Mouse (Mus musculus) megakaryocyte-erythroid progenitor cell, adult 5-6 weeks (primary cell): Measurements from ENCODE around the gene Arl14. TPM values are rescaled to one million over a fixed set of nuclear protein-coding genes. Genes with fewer than 3 reads are reported as not detected.

Experiments
- ATAC-seq: replicated peaks from 2 replicates; pipeline ENCODE4 v1.8.0; 2016; ENCODE audit warnings: mild to moderate bottlenecking, inconsistent platforms; ENCODE audit not compliant: severe bottlenecking, poor library complexity, low FRiP score, low TSS enrichment
- total RNA-seq, 2 experiments: library from RNA; stranded (forward) in 1 of 2; stranded (reverse) in 1 of 2; fragments of 200-1000, 215-1000 nt in 1 of 2; fragments of >200 nt in 1 of 2; fragmentation: Nextera tagmentation in 1 of 2; gene quantifications; 2 replicates each; pipeline ENCODE4 v1.2.3; 2014 to 2017

The Arl14 gene
- total RNA-seq (2014; fragmentation: Nextera tagmentation) (not detected in 2 replicates), total RNA-seq (2017) (not detected in 2 replicates)

GRCm38 (mm10) chr3:69221806-69222501 lies at the start of gene Arl14:
Gene Arl14, plus strand, starts transcription at chr3:69222419.
- ATAC-seq, result no peak

GRCm38 (mm10) chr3:69175229-69175628 lies 47.0 kb upstream of the Arl14 start:
- no peak for ATAC-seq

GRCm38 (mm10) chr3:69177168-69177797 lies 44.9 kb upstream of the Arl14 start:
- no peak for ATAC-seq

- ATAC-seq, result no peak
These were observed 44.3 kb upstream of the Arl14 start for GRCm38 (mm10) chr3:69177914-69178313.

- no peak for ATAC-seq
These were observed 43.7 kb upstream of the Arl14 start for GRCm38 (mm10) chr3:69178365-69179004.

- no peak for ATAC-seq
These were observed 40.7 kb upstream of the Arl14 start for GRCm38 (mm10) chr3:69181531-69181930.

- ATAC-seq, result no peak
These were observed 40.0 kb upstream of the Arl14 start for GRCm38 (mm10) chr3:69182225-69182624.

GRCm38 (mm10) chr3:69185244-69185643 lies 37.0 kb upstream of the Arl14 start:
- ATAC-seq, result no peak

- no peak for ATAC-seq
These were observed 36.2 kb upstream of the Arl14 start for GRCm38 (mm10) chr3:69186031-69186430.

- ATAC-seq, result no peak
These were observed 35.6 kb upstream of the Arl14 start for GRCm38 (mm10) chr3:69186643-69187042.

GRCm38 (mm10) chr3:69192995-69193394 lies 29.2 kb upstream of the Arl14 start:
- ATAC-seq, result no peak

GRCm38 (mm10) chr3:69194496-69194895 lies 27.7 kb upstream of the Arl14 start:
- no peak for ATAC-seq

GRCm38 (mm10) chr3:69195251-69195650 lies 27.0 kb upstream of the Arl14 start:
- ATAC-seq, result no peak

- ATAC-seq, result no peak
These were observed 24.1 kb upstream of the Arl14 start for GRCm38 (mm10) chr3:69198098-69198497.

- no peak for ATAC-seq
These were observed 22.0 kb upstream of the Arl14 start for GRCm38 (mm10) chr3:69200251-69200650.

GRCm38 (mm10) chr3:69201206-69201605 lies 21.0 kb upstream of the Arl14 start:
- ATAC-seq, result no peak

- no peak for ATAC-seq
These were observed 19.3 kb upstream of the Arl14 start for GRCm38 (mm10) chr3:69202876-69203275.

GRCm38 (mm10) chr3:69205266-69206054 lies 16.8 kb upstream of the Arl14 start:
- ATAC-seq, result peak; percentile 51; the same call in 1 of the 2 replicates

GRCm38 (mm10) chr3:69206193-69206893 lies 15.9 kb upstream of the Arl14 start:
- peak; percentile 78 for ATAC-seq
